Mouse (Mus musculus): Measurements from ENCODE around the gene Rusc1.

DNA sequence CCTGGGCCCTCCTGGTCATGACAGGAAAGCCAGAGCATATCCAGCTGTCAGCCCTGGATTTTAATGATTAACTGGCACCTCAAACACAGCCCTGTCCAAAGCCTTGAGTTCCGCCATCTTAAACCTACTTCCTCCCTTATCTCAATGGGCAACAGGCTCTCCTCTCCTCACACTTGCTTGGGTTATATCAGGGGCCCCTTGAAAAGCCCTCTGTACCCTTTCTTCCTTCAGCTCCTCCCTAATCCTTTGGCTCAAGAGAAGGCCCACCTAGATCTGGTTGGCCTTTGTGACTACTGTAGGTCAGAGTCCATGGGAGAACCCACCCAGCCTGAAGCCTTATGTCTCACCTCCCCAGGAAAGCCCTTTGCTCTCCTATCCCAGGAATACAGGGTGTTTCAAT lies 40.6 kb upstream of the Rusc1 start:
- TF ChIP-seq EP300 (optimal IDR thresholded peaks at IDR 0.05) (no peak), CTCF (IDR thresholded peaks at IDR 0.05; ENCODE audit: low read depth) (no peak)

Data from stomach, postnatal 0 days (tissue).